Mouse (Mus musculus) left cerebral cortex, postnatal 25 days (tissue): ENCODE data around the gene Gxylt1. TPM values are rescaled to one million over a fixed set of nuclear protein-coding genes. Genes with fewer than 3 reads are reported as not detected.

Experiments used
- DNase-seq, 2 experiments: peaks; one replicate each; pipeline ENCODE4 v3.0.0; 2022; ENCODE audit warnings: low spot score in 2 of 2, mixed read lengths in 1 of 2
- intact Hi-C: fragments of 180-260 bp; cut with DNase I; formaldehyde crosslinking; loops from one replicate; pipeline ENCODE4 v1.15.1; 2025
- total RNA-seq, 2 experiments: library from RNA; stranded (reverse); gene quantifications; 2 replicates each; pipeline ENCODE4 v1.2.3; 2021

The Gxylt1 gene
- total RNA-seq, 2 experiments from 2014 or later: 9.8 to 11.3 TPM

GRCm38 (mm10) chr15:93201956-93202355, 73.0 kb downstream of the Gxylt1 start:
- no peak for DNase-seq
- intact Hi-C loops: no loop called here

DNA sequence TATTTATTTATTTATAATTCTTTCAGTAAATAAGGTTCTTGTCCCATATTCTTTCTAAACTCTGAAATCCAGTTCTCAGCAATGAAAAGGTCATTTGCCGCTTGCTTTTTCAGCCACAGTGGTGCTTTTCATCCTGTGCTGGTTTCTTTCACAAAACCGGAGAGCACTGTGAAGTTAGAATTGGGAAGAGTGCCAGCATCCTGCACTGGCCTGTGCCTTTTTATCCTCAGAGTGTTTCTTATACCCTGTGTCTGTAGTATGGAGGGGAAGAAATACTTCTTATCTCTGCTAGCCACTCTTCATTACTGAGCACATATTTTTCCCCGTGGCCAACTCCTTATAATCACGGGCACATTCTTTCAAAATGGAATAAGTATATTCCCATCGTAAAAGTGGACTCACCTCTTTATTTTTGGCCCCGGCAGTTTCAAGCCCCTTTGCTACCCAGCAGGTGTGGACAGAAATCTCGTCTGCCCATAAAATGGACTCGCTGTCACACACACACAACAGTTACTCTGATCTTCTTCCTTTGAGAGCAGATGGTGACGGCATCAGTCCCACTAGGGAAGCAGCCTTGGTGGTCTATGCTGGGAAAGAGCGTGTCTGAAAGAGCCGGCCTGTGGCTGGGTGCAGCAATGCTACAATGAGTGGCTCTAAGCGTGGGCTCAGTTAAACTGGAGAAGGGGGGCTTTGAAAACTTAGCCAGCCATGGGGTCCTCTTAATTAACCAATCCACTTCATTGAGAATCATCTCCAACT, 83.4 kb downstream of the Gxylt1 start:
- peak in 1 of 2 experiments; percentile 8 for DNase-seq
- intact Hi-C loops: no loop called here

Other genes with a start within 250 kb of the Gxylt1 start
- gene Yaf2, start 61.8 kb upstream of the Gxylt1 start, total RNA-seq: 100 to 1,000 TPM; 104 to 108 TPM
- 10 to 100 TPM; 76.1 to 79.3 TPM for gene Zcrb1, start 123.2 kb upstream of the Gxylt1 start, total RNA-seq
- gene Pphln1, start 123.2 kb upstream of the Gxylt1 start, total RNA-seq: 10 to 100 TPM; 38.3 to 41.9 TPM